Mouse (Mus musculus): ENCODE measurements around the gene Rnf144b. TPM values are rescaled to one million over a fixed set of nuclear protein-coding genes. Genes with fewer than 3 reads are reported as not detected.

Gene Rnf144b
- polyA plus RNA-seq, 1 experiment from 2014 or later: 1.0 TPM

GRCm38 (mm10) chr13:47112924-47113323 lies 9.5 kb upstream of the Rnf144b start:
- no peaks in the 10 kb centered on the region for H3K27me3 ChIP-seq (ENCODE audit: control insufficient read depth, insufficient read depth, low read depth, low read length)
- H3K4me3 ChIP-seq (ENCODE audit: low read depth, low read length): no peak overlapping the region
- H3K36me3 ChIP-seq (ENCODE audit: control insufficient read depth, insufficient read depth, low read length): no peaks in the 10 kb centered on the region
- ATAC-seq: no peak
- no peak overlapping the region for H3K4me2 ChIP-seq (ENCODE audit: low read length)
- H3K9me3 ChIP-seq (replicated peaks; ENCODE audit: control insufficient read depth, low read length, poor library complexity, severe bottlenecking): no peaks in the 10 kb centered on the region
- H3K27ac ChIP-seq (ENCODE audit: low read length): no peak overlapping the region
- H3K4me1 ChIP-seq (ENCODE audit: control insufficient read depth, insufficient read depth, low read length): no peaks in the 10 kb centered on the region
- WGBS: 65% methylated on average over 3 of the region's 3 CpGs
- no peak overlapping the region for H3K9ac ChIP-seq (ENCODE audit: low read depth, low read length)

GRCm38 (mm10) chr13:47116000-47116399 lies 6.5 kb upstream of the Rnf144b start:
- H3K4me3 ChIP-seq (ENCODE audit: low read depth, low read length): no peak overlapping the region
- peaks cover 3% of the 10 kb centered on the region; the same call in 1 of the 2 replicates for H3K27me3 ChIP-seq (ENCODE audit: control insufficient read depth, insufficient read depth, low read depth, low read length)
- no peak overlapping the region for H3K9ac ChIP-seq (ENCODE audit: low read depth, low read length)
- H3K27ac ChIP-seq (ENCODE audit: low read length): no peak overlapping the region
- ATAC-seq: no peak
- H3K9me3 ChIP-seq (replicated peaks; ENCODE audit: control insufficient read depth, low read length, poor library complexity, severe bottlenecking): no peaks in the 10 kb centered on the region
- WGBS: 89% methylated on average over 3 of the region's 3 CpGs
- no peaks in the 10 kb centered on the region for H3K4me1 ChIP-seq (ENCODE audit: control insufficient read depth, insufficient read depth, low read length)
- H3K4me2 ChIP-seq (ENCODE audit: low read length): no peak overlapping the region
- H3K36me3 ChIP-seq (ENCODE audit: control insufficient read depth, insufficient read depth, low read length): no peaks in the 10 kb centered on the region

DNA sequence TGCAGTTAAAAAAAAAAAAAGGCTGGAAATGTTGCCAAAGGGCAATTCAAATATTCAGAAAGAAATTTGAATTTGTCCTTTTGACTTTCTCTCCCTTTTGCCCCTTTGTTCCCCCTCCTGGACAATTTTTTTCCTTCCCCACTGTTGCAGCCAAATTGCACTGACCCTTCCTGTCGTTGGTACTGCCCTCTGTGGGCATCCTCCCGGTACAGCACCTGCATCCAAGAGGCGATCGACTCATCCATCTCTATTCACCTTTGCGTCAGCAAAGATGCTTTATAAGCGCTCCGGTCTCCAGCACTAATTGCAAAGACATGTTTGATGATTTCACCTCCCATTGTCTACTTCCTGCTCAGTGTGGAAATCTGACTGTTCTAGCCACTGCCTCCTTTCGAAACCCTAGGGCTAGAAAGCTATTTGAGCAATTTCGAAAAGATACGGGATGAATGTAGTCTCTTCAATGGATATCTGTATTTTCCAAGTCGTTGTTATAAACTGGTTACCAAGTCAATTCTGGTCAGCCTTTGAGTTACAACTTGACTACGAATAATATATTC lies 1.0 kb upstream of the Rnf144b start:
- peak overlapping the region; percentile 66; the same call in 1 of the 2 replicates for H3K4me3 ChIP-seq (ENCODE audit: low read depth, low read length)
- H3K36me3 ChIP-seq (ENCODE audit: control insufficient read depth, insufficient read depth, low read length): no peaks in the 10 kb centered on the region
- no peak overlapping the region for H3K9ac ChIP-seq (ENCODE audit: low read depth, low read length)
- no peak for ATAC-seq
- H3K27me3 ChIP-seq (ENCODE audit: control insufficient read depth, insufficient read depth, low read depth, low read length): peaks cover 4% of the 10 kb centered on the region; the same call in 1 of the 2 replicates
- WGBS: 35% methylated on average over 12 of the region's 12 CpGs
- no peaks in the 10 kb centered on the region for H3K9me3 ChIP-seq (replicated peaks; ENCODE audit: control insufficient read depth, low read length, poor library complexity, severe bottlenecking)
- peak overlapping the region; percentile 100 for H3K4me2 ChIP-seq (ENCODE audit: low read length)
- peaks cover 16% of the 10 kb centered on the region for H3K4me1 ChIP-seq (ENCODE audit: control insufficient read depth, insufficient read depth, low read length)
- no peak overlapping the region for H3K27ac ChIP-seq (ENCODE audit: low read length)

GRCm38 (mm10) chr13:47124449-47124848 lies 2.0 kb downstream of the Rnf144b start:
- H3K4me1 ChIP-seq (ENCODE audit: control insufficient read depth, insufficient read depth, low read length): peaks cover 16% of the 10 kb centered on the region
- no peak for ATAC-seq
- no peaks in the 10 kb centered on the region for H3K9me3 ChIP-seq (replicated peaks; ENCODE audit: control insufficient read depth, low read length, poor library complexity, severe bottlenecking)
- H3K4me2 ChIP-seq (ENCODE audit: low read length): no peak overlapping the region
- H3K9ac ChIP-seq (ENCODE audit: low read depth, low read length): no peak overlapping the region
- WGBS: 52% methylated on average over 3 of the region's 3 CpGs
- H3K4me3 ChIP-seq (ENCODE audit: low read depth, low read length): no peak overlapping the region
- H3K36me3 ChIP-seq (ENCODE audit: control insufficient read depth, insufficient read depth, low read length): no peaks in the 10 kb centered on the region
- H3K27ac ChIP-seq (ENCODE audit: low read length): no peak overlapping the region
- peaks cover 4% of the 10 kb centered on the region; the same call in 1 of the 2 replicates for H3K27me3 ChIP-seq (ENCODE audit: control insufficient read depth, insufficient read depth, low read depth, low read length)

- Histone ChIP-seq H3K9ac (ENCODE audit: low read depth, low read length) (no peak overlapping the region), H3K27ac (ENCODE audit: low read length) (no peak overlapping the region), H3K4me2 (ENCODE audit: low read length) (no peak overlapping the region), H3K4me1 (ENCODE audit: control insufficient read depth, insufficient read depth, low read length) (peaks cover 16% of the 10 kb centered on the region), H3K4me3 (ENCODE audit: low read depth, low read length) (no peak overlapping the region), H3K27me3 (ENCODE audit: control insufficient read depth, insufficient read depth, low read depth, low read length) (peaks cover 4% of the 10 kb centered on the region; the same call in 1 of the 2 replicates), H3K9me3 (replicated peaks; ENCODE audit: control insufficient read depth, low read length, poor library complexity, severe bottlenecking) (no peaks in the 10 kb centered on the region), H3K36me3 (ENCODE audit: control insufficient read depth, insufficient read depth, low read length) (no peaks in the 10 kb centered on the region)
- whole genome bisulfite sequencing: 89% methylated on average over 6 of the region's 6 CpGs
- no peak for ATAC-seq
Observed at GRCm38 (mm10) chr13:47124986-47125385, 2.5 kb downstream of the Rnf144b start.

DNA sequence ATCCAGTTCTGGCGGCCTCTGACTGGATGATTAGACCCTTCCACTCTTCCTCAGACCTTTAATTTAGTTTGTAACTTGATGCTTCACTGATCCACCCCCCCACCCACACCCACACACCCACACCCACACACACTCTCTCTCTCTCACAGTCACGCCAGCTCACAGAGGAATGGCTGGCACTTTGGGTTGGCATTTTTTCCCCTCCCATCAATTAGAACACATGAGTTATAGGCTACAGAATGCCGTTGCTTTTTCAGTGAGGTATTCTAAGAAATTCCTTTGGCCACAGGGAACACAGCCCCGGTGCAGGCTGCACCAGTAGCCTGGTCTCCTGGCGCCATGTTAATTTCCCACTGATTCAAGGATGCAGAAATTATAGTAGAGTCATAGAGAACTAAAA lies 3.1 kb downstream of the Rnf144b start:
- Histone ChIP-seq H3K9ac (ENCODE audit: low read depth, low read length) (no peak overlapping the region), H3K27me3 (ENCODE audit: control insufficient read depth, insufficient read depth, low read depth, low read length) (peaks cover 4% of the 10 kb centered on the region; the same call in 1 of the 2 replicates), H3K27ac (ENCODE audit: low read length) (no peak overlapping the region), H3K9me3 (replicated peaks; ENCODE audit: control insufficient read depth, low read length, poor library complexity, severe bottlenecking) (no peaks in the 10 kb centered on the region), H3K4me1 (ENCODE audit: control insufficient read depth, insufficient read depth, low read length) (peaks cover 16% of the 10 kb centered on the region), H3K4me3 (ENCODE audit: low read depth, low read length) (no peak overlapping the region), H3K36me3 (ENCODE audit: control insufficient read depth, insufficient read depth, low read length) (no peaks in the 10 kb centered on the region), H3K4me2 (ENCODE audit: low read length) (no peak overlapping the region)
- ATAC-seq: no peak
- 80% methylated on average over 5 of the region's 5 CpGs for WGBS

DNA sequence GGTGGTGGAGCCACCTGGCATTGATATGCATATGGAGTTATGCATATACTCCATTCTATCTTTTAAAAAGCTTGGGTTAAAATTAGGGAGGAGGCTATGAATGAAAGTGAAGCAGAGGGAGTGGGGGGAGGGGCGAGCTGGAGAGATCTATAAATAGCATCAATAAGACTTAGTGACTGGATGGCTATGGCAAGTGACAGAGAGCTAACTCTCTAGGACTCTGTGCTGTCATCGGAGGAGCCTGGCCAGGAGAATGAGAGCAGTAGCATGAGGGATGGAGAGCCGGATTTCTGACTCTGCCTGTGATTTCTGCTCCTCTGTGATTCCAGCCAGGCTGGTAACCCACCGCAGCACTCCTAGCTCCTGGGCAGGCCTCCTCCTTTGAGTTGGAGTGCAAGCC lies 6.6 kb downstream of the Rnf144b start:
- H3K36me3 ChIP-seq (ENCODE audit: control insufficient read depth, insufficient read depth, low read length): no peaks in the 10 kb centered on the region
- 53% methylated on average over 4 of the region's 4 CpGs for WGBS

GRCm38 (mm10) chr13:47133058-47133457 lies 10.6 kb downstream of the Rnf144b start:
- Histone ChIP-seq H3K36me3 (ENCODE audit: control insufficient read depth, insufficient read depth, low read length) (no peaks in the 10 kb centered on the region), H3K27me3 (ENCODE audit: control insufficient read depth, insufficient read depth, low read depth, low read length) (no peaks in the 10 kb centered on the region), H3K9me3 (replicated peaks; ENCODE audit: control insufficient read depth, low read length, poor library complexity, severe bottlenecking) (no peaks in the 10 kb centered on the region), H3K9ac (ENCODE audit: low read depth, low read length) (no peak overlapping the region), H3K4me3 (ENCODE audit: low read depth, low read length) (no peak overlapping the region), H3K4me1 (ENCODE audit: control insufficient read depth, insufficient read depth, low read length) (no peaks in the 10 kb centered on the region), H3K4me2 (ENCODE audit: low read length) (no peak overlapping the region), H3K27ac (ENCODE audit: low read length) (no peak overlapping the region)
- WGBS: 91% methylated on average over 8 of the region's 8 CpGs
- no peak for ATAC-seq

More for the DNA sequence above, 6.6 kb downstream of the Rnf144b start:
- no peak overlapping the region for H3K9ac ChIP-seq (ENCODE audit: low read depth, low read length)
- no peak overlapping the region for H3K4me2 ChIP-seq (ENCODE audit: low read length)
- no peaks in the 10 kb centered on the region for H3K27me3 ChIP-seq (ENCODE audit: control insufficient read depth, insufficient read depth, low read depth, low read length)
- no peaks in the 10 kb centered on the region for H3K9me3 ChIP-seq (replicated peaks; ENCODE audit: control insufficient read depth, low read length, poor library complexity, severe bottlenecking)
- no peaks in the 10 kb centered on the region for H3K4me1 ChIP-seq (ENCODE audit: control insufficient read depth, insufficient read depth, low read length)
- no peak for ATAC-seq
- no peak overlapping the region for H3K4me3 ChIP-seq (ENCODE audit: low read depth, low read length)
- H3K27ac ChIP-seq (ENCODE audit: low read length): no peak overlapping the region

DNA sequence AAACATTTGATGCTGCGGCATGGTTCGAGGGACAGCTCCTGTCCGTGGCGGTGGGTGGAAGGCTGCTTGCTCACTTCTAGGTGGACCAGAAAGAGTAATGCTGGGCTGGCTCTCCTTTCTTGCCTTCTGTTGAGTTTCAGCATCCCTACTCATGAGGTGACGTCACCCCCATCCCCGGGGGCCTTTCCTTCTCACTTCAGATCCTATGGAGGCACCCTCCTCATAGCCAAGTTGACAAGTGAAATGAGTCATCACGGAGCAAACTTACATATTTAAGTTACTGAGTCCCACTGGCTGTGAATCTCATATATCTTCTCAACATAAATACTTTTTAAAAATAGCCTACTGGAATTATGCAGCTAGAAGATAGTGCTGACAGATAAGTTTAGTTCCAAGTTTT lies 12.4 kb downstream of the Rnf144b start:
- Histone ChIP-seq H3K9me3 (replicated peaks; ENCODE audit: control insufficient read depth, low read length, poor library complexity, severe bottlenecking) (no peaks in the 10 kb centered on the region), H3K36me3 (ENCODE audit: control insufficient read depth, insufficient read depth, low read length) (no peaks in the 10 kb centered on the region), H3K4me3 (ENCODE audit: low read depth, low read length) (no peak overlapping the region), H3K4me2 (ENCODE audit: low read length) (no peak overlapping the region), H3K27ac (ENCODE audit: low read length) (no peak overlapping the region), H3K27me3 (ENCODE audit: control insufficient read depth, insufficient read depth, low read depth, low read length) (no peaks in the 10 kb centered on the region), H3K4me1 (ENCODE audit: control insufficient read depth, insufficient read depth, low read length) (no peaks in the 10 kb centered on the region), H3K9ac (ENCODE audit: low read depth, low read length) (no peak overlapping the region)
- 95% methylated on average over 7 of the region's 7 CpGs for WGBS
- no peak for ATAC-seq
